Mouse (Mus musculus) thymus, postnatal 0 days (tissue): ENCODE data around the gene Tap1. TPM values are rescaled to one million over a fixed set of nuclear protein-coding genes. Genes with fewer than 3 reads are reported as not detected.
"Not testable (repeated sequence)": the region's sequence is repeated elsewhere in the genome, so short reads cannot be mapped to it uniquely, and the experiment has no call there.

Experiments
- DNase-seq: peaks from one replicate; pipeline ENCODE4 v3.0.0-alpha.2; 2015; ENCODE audit warnings: low spot score
- polyA plus RNA-seq: library from polyadenylated mRNA; unstranded; fragments of >200 nt; fragmentation: Nextera tagmentation; extraction: Ambion mirVana; gene quantifications from 2 replicates; pipeline ENCODE4 v1.2.1, GENCODE M21; 2015

Gene Tap1
- polyA plus RNA-seq, 1 experiment from 2014 or later: 87.3 TPM

GRCm38 (mm10) chr17:34230971-34231370, 43.6 kb downstream of the Tap1 start:
- DNase-seq: not testable (repeated sequence)

DNA sequence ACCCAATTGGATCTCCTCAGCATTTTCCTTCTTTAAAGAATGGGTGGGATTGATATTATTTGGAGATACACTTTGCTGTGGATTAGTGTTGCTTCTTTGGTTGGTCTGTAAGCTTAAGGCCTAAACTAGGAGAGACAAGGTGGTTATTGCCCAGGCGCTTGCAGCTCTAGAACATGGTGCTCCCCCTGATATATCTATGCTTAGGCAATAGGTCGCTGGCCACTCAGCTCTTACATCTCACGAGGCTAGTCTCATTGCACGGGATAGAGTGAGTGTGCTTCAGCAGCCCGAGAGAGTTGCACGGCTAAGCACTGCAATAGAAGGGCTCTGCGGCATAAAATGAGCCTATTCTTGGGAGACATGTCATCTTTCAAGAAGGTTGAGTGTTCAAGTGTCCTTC, 44.7 kb downstream of the Tap1 start:
- DNase-seq: not testable (repeated sequence)

GRCm38 (mm10) chr17:34234926-34235325, 47.6 kb downstream of the Tap1 start:
- DNase-seq: peak; percentile 93

DNA sequence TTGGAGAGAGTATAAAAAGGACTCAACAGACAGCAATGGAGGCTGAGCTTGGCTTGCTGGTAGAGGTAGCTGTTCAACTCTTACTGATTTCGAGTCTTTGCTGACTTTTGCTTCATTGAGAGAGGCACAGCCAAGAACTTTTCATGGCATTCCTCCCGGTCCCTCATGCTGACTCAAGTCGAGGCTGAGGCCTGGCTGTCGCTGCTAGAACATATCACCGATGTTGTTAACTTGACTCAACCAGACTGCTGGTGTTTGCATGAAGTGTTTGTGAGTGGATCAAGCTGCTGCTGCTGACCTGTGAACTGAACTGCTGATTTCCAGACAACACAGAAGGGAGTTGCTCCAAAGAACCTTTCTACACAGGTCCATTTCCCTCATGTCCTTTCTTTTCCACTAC, 49.3 kb downstream of the Tap1 start:
- no peak for DNase-seq

GRCm38 (mm10) chr17:34237741-34238140, 50.4 kb downstream of the Tap1 start:
- no peak for DNase-seq

- peak; percentile 84 for DNase-seq
These were observed 51.4 kb downstream of the Tap1 start, which contains the start of gene H2-Ob for GRCm38 (mm10) chr17:34238706-34239105. TSS of gene H2-Ob (plus strand) at chr17:34238903.

GRCm38 (mm10) chr17:34239601-34240041, 52.3 kb downstream of the Tap1 start:
- peak; percentile 47 for DNase-seq

DNA sequence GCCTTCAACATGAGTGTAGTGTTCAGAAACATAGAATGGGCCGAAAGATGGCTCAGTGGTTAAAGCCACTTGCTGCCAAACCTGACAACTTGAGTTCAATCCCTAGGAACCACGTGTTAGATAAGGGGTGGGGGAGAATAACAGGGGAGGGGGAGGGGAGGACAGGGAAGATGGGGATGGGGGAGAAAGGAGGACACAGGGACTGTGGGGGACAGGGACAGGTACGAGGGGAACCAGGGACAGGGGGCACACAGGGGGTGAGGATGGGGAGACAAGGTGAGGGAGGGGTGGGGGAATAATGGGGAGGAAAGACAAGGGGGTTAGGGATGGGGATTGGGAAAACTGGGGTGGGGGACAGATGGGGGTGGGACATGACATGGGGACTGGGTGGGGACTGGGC, 53.0 kb downstream of the Tap1 start:
- DNase-seq: no peak

GRCm38 (mm10) chr17:34240916-34241315, 53.6 kb downstream of the Tap1 start:
- DNase-seq: no peak

DNA sequence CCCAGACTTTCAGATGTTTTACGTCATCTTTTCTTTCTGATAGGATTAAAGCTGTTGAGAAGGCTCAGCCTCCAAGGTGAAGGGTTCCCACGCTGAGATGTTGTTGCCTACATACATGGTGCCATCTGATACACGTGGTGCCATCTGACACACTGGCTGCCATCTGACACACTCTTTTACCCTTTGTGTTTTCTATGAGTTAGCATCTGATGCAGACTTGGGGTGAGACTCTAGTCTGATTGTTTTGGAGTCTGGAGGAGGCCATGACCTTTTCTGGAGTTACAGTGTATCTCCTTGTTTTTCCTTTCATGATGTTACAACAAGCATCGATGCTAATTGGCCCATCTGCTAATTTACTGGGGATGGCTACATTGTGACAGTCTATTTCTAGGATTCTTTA, 57.3 kb downstream of the Tap1 start:
- DNase-seq: no peak

Other genes starting within 250 kb of the Tap1 start
- gene Pfdn6, start 247.2 kb upstream of the Tap1 start, polyA plus RNA-seq: 218 and 225 TPM in 2 replicates
- 20.6 and 25.5 TPM in 2 replicates for gene Wdr46, start 246.9 kb upstream of the Tap1 start, polyA plus RNA-seq
- 13.3 and 15.8 TPM in 2 replicates for gene B3galt4, start 236.1 kb upstream of the Tap1 start, polyA plus RNA-seq
- 43.6 and 46.1 TPM in 2 replicates for gene Vps52, start 231.7 kb upstream of the Tap1 start, polyA plus RNA-seq
- 2,265 and 2,338 TPM in 2 replicates for gene Rps18, start 231.6 kb upstream of the Tap1 start, polyA plus RNA-seq
- gene H2-K1, start 187.2 kb upstream of the Tap1 start, polyA plus RNA-seq: 528 and 569 TPM in 2 replicates
- gene Ring1, start 162.9 kb upstream of the Tap1 start, polyA plus RNA-seq: 14.5 and 20.9 TPM in 2 replicates
- gene H2-Ke6, start 159.5 kb upstream of the Tap1 start, polyA plus RNA-seq: 77.4 and 82.2 TPM in 2 replicates
- gene Slc39a7, start 155.9 kb upstream of the Tap1 start, polyA plus RNA-seq: 90.5 and 96.5 TPM in 2 replicates
- 47.1 and 48.9 TPM in 2 replicates for gene Rxrb, start 155.7 kb upstream of the Tap1 start, polyA plus RNA-seq
- gene Col11a2, start 148.1 kb upstream of the Tap1 start, polyA plus RNA-seq: 1.1 and 1.5 TPM in 2 replicates
- gene H2-Oa, start 95.2 kb upstream of the Tap1 start, polyA plus RNA-seq: 55.0 and 57.1 TPM in 2 replicates
- 113 and 114 TPM in 2 replicates for gene H2-DMa, start 68.0 kb upstream of the Tap1 start, polyA plus RNA-seq
- 98.3 and 107 TPM in 2 replicates for gene Brd2, start 64.9 kb upstream of the Tap1 start, polyA plus RNA-seq
- gene H2-DMb2, start 44.2 kb upstream of the Tap1 start, polyA plus RNA-seq: 57.8 and 62.9 TPM in 2 replicates
- gene H2-DMb1, start 34.5 kb upstream of the Tap1 start, polyA plus RNA-seq: 39.8 and 42.2 TPM in 2 replicates
- 251 and 261 TPM in 2 replicates for gene Psmb9, start 211 bp downstream of the Tap1 start, polyA plus RNA-seq
- gene Psmb8, start 10.2 kb downstream of the Tap1 start, polyA plus RNA-seq: 875 and 899 TPM in 2 replicates
- 140 and 153 TPM in 2 replicates for gene Tap2, start 16.0 kb downstream of the Tap1 start, polyA plus RNA-seq
- 2.6 and 2.8 TPM in 2 replicates for gene H2-Ob, start 51.4 kb downstream of the Tap1 start, polyA plus RNA-seq
- 1,510 and 1,544 TPM in 2 replicates for gene H2-Ab1, start 70.1 kb downstream of the Tap1 start, polyA plus RNA-seq
- gene H2-Aa, start 100.3 kb downstream of the Tap1 start, polyA plus RNA-seq: 991 and 995 TPM in 2 replicates
- 574 and 589 TPM in 2 replicates for gene H2-Eb1, start 118.3 kb downstream of the Tap1 start, polyA plus RNA-seq
- 2.3 and 3.1 TPM in 2 replicates for gene H2-Eb2, start 138.1 kb downstream of the Tap1 start, polyA plus RNA-seq
- 0.22 and 0.27 TPM in 2 replicates for gene Btnl2, start 167.3 kb downstream of the Tap1 start, polyA plus RNA-seq
- 0.27 and 0.29 TPM in 2 replicates for gene Btnl1, start 189.6 kb downstream of the Tap1 start, polyA plus RNA-seq
- 0.71 and 0.94 TPM in 2 replicates for gene BC051142, start 211.3 kb downstream of the Tap1 start, polyA plus RNA-seq